Mouse (Mus musculus) MEL (cell line): ENCODE results near the gene Tnik. TPM values are rescaled to one million over a fixed set of nuclear protein-coding genes. Genes with fewer than 3 reads are reported as not detected.

Source experiments
- DNase-seq: peaks from one replicate; pipeline ENCODE4 v3.0.0; 2011; ENCODE audit warnings: low read depth, low spot score
- H3K27ac ChIP-seq: 2 replicates; pipeline ENCODE4 v1.5.1; 2012; ENCODE audit warnings: low read depth, mild to moderate bottlenecking, control low read depth, low read length, moderate library complexity; ENCODE audit not compliant: control insufficient read depth
- H3K27me3 ChIP-seq, 2 experiments: fragments of 150-350 bp in 1 of 2; sonication (generic) in 1 of 2; 2 replicates each; pipeline ENCODE4 v1.6.1; 2012; ENCODE audit warnings: low read length in 2 of 2, mild to moderate bottlenecking in 2 of 2, improper control_type of control experiment in 1 of 2, moderate library complexity in 1 of 2; ENCODE audit not compliant: insufficient read depth in 2 of 2, control insufficient read depth in 1 of 2
- H3K36me3 ChIP-seq, 2 experiments: 2 replicates each; pipeline ENCODE4 v1.6.1; 2012 to 2014; ENCODE audit warnings: low read length in 2 of 2, improper control_type of control experiment in 1 of 2, inconsistent platforms in 1 of 2, mild to moderate bottlenecking in 1 of 2; ENCODE audit not compliant: insufficient read depth in 2 of 2, control insufficient read depth in 1 of 2
- H3K4me1 ChIP-seq, 2 experiments: fragments of 150-350 bp in 1 of 2; sonication (generic) in 1 of 2; 2 replicates each; pipeline ENCODE4 v1.6.1; 2012; ENCODE audit warnings: low read length in 2 of 2, improper control_type of control experiment in 1 of 2, mild to moderate bottlenecking in 1 of 2; ENCODE audit not compliant: insufficient read depth in 2 of 2, control insufficient read depth in 1 of 2
- H3K4me3 ChIP-seq, 2 experiments: fragments of 150-350 bp in 1 of 2; sonication (generic) in 1 of 2; 2 replicates each; pipeline ENCODE4 v1.5.1; 2012; ENCODE audit warnings: low read depth in 2 of 2, low read length in 2 of 2, mild to moderate bottlenecking in 2 of 2, moderate library complexity in 2 of 2, control low read depth in 1 of 2, improper control_type of control experiment in 1 of 2; ENCODE audit not compliant: control insufficient read depth in 1 of 2, insufficient read depth in 1 of 2
- H3K79me2 ChIP-seq: 2 replicates; pipeline ENCODE4 v1.6.1; 2012; ENCODE audit warnings: mild to moderate bottlenecking, low read length, moderate library complexity; ENCODE audit not compliant: control insufficient read depth, poor library complexity, insufficient read depth
- H3K9ac ChIP-seq: 2 replicates; pipeline ENCODE4 v1.6.1; 2012; ENCODE audit warnings: low read depth, mild to moderate bottlenecking, control low read depth, low read length, moderate library complexity; ENCODE audit not compliant: control insufficient read depth, poor library complexity, severe bottlenecking
- H3K9me3 ChIP-seq: fragments of 150-350 bp; sonication (generic); replicated peaks from 2 replicates; pipeline ENCODE4 v1.6.1; 2012; ENCODE audit warnings: mild to moderate bottlenecking, low read length, improper control_type of control experiment, moderate library complexity; ENCODE audit not compliant: insufficient read depth
- CHD1 ChIP-seq: IDR thresholded peaks from 2 replicates; pipeline ENCODE4 v1.6.1; 2012; ENCODE audit warnings: low read depth, mild to moderate bottlenecking, inconsistent platforms, low read length, improper control_type of control experiment
- CHD2 ChIP-seq: IDR thresholded peaks from 2 replicates; pipeline ENCODE4 v1.6.1; 2011; ENCODE audit warnings: low read length, improper control_type of control experiment
- ELF1 ChIP-seq: IDR thresholded peaks from 2 replicates; pipeline ENCODE4 v1.6.1; 2014; ENCODE audit warnings: low read depth, mild to moderate bottlenecking, inconsistent platforms, low read length, improper control_type of control experiment, moderate library complexity
- EP300 ChIP-seq, 2 experiments: IDR thresholded peaks; 2 replicates each; pipeline ENCODE4 v1.6.1; 2011; ENCODE audit warnings: improper control_type of control experiment in 2 of 2, low read length in 2 of 2, low read depth in 1 of 2, mild to moderate bottlenecking in 1 of 2
- ETS1 ChIP-seq: IDR thresholded peaks from 2 replicates; pipeline ENCODE4 v1.6.1; 2012; ENCODE audit warnings: low read depth, mild to moderate bottlenecking, inconsistent platforms, low read length, improper control_type of control experiment, moderate library complexity
- GABPA ChIP-seq: IDR thresholded peaks from 2 replicates; pipeline ENCODE4 v1.6.1; 2012; ENCODE audit warnings: low read depth, mild to moderate bottlenecking, inconsistent platforms, low read length, improper control_type of control experiment, moderate library complexity
- MAFK ChIP-seq: IDR thresholded peaks from 2 replicates; pipeline ENCODE4 v1.6.1; 2011; ENCODE audit warnings: low read depth, mild to moderate bottlenecking, low read length, improper control_type of control experiment, borderline replicate concordance
- MAX ChIP-seq: IDR thresholded peaks from 2 replicates; pipeline ENCODE4 v1.6.1; 2011; ENCODE audit warnings: low read length, improper control_type of control experiment
- MXI1 ChIP-seq: IDR thresholded peaks from 2 replicates; pipeline ENCODE4 v1.6.1; 2011; ENCODE audit warnings: mild to moderate bottlenecking, low read depth, low read length, improper control_type of control experiment
- MYB ChIP-seq: IDR thresholded peaks from 2 replicates; pipeline ENCODE4 v1.6.1; 2011; ENCODE audit warnings: mild to moderate bottlenecking, low read depth, low read length, improper control_type of control experiment
- MYC ChIP-seq: IDR thresholded peaks from 2 replicates; pipeline ENCODE4 v1.6.1; 2011; ENCODE audit warnings: low read depth, mild to moderate bottlenecking, low read length, improper control_type of control experiment, moderate library complexity
- POLR2A ChIP-seq, 2 experiments: IDR thresholded peaks; 2 replicates each; pipeline ENCODE4 v1.6.1; 2011 to 2012; ENCODE audit warnings: low read length in 2 of 2, mild to moderate bottlenecking in 2 of 2, control low read depth in 1 of 2, improper control_type of control experiment in 1 of 2, low read depth in 1 of 2, moderate library complexity in 1 of 2; ENCODE audit not compliant: control insufficient read depth in 1 of 2, insufficient read depth in 1 of 2, poor library complexity in 1 of 2
- POLR2AphosphoS5 ChIP-seq: IDR thresholded peaks from 2 replicates; pipeline ENCODE4 v1.6.1; 2012; ENCODE audit warnings: low read depth, borderline replicate concordance, mild to moderate bottlenecking, inconsistent platforms, low read length, moderate library complexity, mixed read lengths
- RAD21 ChIP-seq: IDR thresholded peaks from 2 replicates; pipeline ENCODE4 v1.6.1; 2011; ENCODE audit warnings: mild to moderate bottlenecking, low read depth, low read length, improper control_type of control experiment
- RCOR1 ChIP-seq: IDR thresholded peaks from 2 replicates; pipeline ENCODE4 v1.6.1; 2012; ENCODE audit warnings: low read depth, mild to moderate bottlenecking, inconsistent platforms, low read length, improper control_type of control experiment
- SMC3 ChIP-seq: IDR thresholded peaks from 2 replicates; pipeline ENCODE4 v1.6.1; 2011; ENCODE audit warnings: low read depth, low read length, improper control_type of control experiment
- TAL1 ChIP-seq: IDR thresholded peaks from 2 replicates; pipeline ENCODE4 v1.6.1; 2012; ENCODE audit warnings: mild to moderate bottlenecking, inconsistent platforms, low read length, moderate library complexity, mixed read lengths
- TBP ChIP-seq: IDR thresholded peaks from 2 replicates; pipeline ENCODE4 v1.8.0; 2011; ENCODE audit warnings: low read depth, low read length, improper control_type of control experiment
- TCF12 ChIP-seq: IDR thresholded peaks from 2 replicates; pipeline ENCODE4 v1.6.1; 2014; ENCODE audit warnings: low read depth, mild to moderate bottlenecking, inconsistent platforms, low read length, improper control_type of control experiment, moderate library complexity
- UBTF ChIP-seq: IDR thresholded peaks from 2 replicates; pipeline ENCODE4 v1.6.1; 2012; ENCODE audit warnings: low read depth, mild to moderate bottlenecking, inconsistent platforms, low read length, improper control_type of control experiment, moderate library complexity, borderline replicate concordance; ENCODE audit not compliant: insufficient read depth
- USF1 ChIP-seq: IDR thresholded peaks from 2 replicates; pipeline ENCODE4 v1.6.1; 2014; ENCODE audit warnings: low read depth, mild to moderate bottlenecking, inconsistent platforms, low read length, improper control_type of control experiment, moderate library complexity
- USF2 ChIP-seq, 2 experiments: IDR thresholded peaks; 2 replicates each; pipeline ENCODE4 v1.6.1; 2011 to 2012; ENCODE audit warnings: improper control_type of control experiment in 2 of 2, low read length in 2 of 2, borderline replicate concordance in 1 of 2, inconsistent platforms in 1 of 2, low read depth in 1 of 2, mild to moderate bottlenecking in 1 of 2; ENCODE audit not compliant: insufficient read depth in 1 of 2
- ZC3H11A ChIP-seq: IDR thresholded peaks from 2 replicates; pipeline ENCODE4 v1.6.1; 2012; ENCODE audit warnings: low read depth, mild to moderate bottlenecking, inconsistent platforms, low read length, improper control_type of control experiment
- ZMIZ1 ChIP-seq: IDR thresholded peaks from 2 replicates; pipeline ENCODE4 v1.6.1; 2012; ENCODE audit warnings: low read depth, mild to moderate bottlenecking, inconsistent platforms, low read length, improper control_type of control experiment, moderate library complexity
- ZNF384 ChIP-seq: IDR thresholded peaks from 2 replicates; pipeline ENCODE4 v1.6.1; 2012; ENCODE audit warnings: low read depth, mild to moderate bottlenecking, inconsistent platforms, low read length, improper control_type of control experiment
- polyA plus RNA-seq, 2 experiments: library from polyadenylated mRNA; stranded (reverse) in 1 of 2; unstranded in 1 of 2; fragments of >175 nt in 1 of 2; fragments of >200 nt in 1 of 2; gene quantifications; 2 replicates each; pipeline versions ENCODE4 v1.2.1 to v1.2.4; 2012; ENCODE audit warnings: low replicate concordance in 2 of 2, low read depth in 1 of 2; ENCODE audit not compliant: insufficient read length in 2 of 2, insufficient read depth in 1 of 2, missing spikeins in 1 of 2
- total RNA-seq: library from RNA; depleted of rRNA; stranded (reverse); fragments of 300-350 nt; gene quantifications from 2 replicates; pipeline ENCODE4 v1.2.3, GENCODE M21; 2012

Gene Tnik
- total and polyA plus RNA-seq, 3 experiments, result 9.9 to 78.4 (median 13.6) TPM

DNA sequence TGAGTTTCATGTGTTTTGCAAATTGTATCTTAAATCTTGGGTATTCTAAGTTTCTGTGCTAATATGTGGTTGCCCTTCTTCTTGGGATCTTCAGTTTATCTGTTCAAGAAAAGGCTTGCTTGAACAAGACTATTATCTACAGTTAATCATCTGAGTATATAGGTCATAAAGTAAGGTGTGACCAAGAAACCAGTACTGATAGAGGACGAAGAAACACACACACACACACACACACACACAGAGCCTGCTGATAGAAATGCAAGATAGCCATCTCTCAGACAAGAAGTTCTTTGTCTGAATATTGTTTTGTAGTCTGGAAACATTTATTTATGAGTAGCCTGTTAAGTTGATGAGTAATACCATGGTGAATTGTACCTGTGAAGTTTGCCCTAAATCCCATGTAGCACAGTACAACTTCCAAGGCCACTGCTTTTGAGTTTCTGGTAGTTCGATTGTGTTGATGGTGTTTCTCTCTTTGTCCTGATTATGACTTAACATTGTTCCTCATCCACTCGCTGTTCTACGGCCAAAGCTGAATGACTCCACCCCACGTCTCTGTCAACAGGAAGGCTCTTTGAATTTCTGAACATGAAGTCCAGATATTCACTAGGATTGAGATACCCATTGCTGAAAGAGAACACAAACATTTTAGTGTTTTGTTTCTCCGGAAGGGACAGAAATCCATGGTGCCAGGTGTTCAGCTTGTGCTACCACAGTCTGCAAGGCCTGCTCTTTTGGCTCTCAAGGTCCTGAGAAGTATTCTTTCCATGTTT, 111.9 kb downstream of the Tnik start:
- H3K9ac ChIP-seq, result no peak overlapping the region
- no peaks in the 10 kb centered on the region for H3K27me3 ChIP-seq
- no peak overlapping the region for H3K4me3 ChIP-seq
- no peak for DNase-seq
- TF ChIP-seq ZMIZ1 (no peak), ZNF384 (no peak), GABPA (no peak), MAFK (no peak), ETS1 (no peak), SMC3 (no peak), UBTF (no peak), MYB (no peak), USF2 (IDR thresholded peaks at IDR 0.05; ENCODE audit: borderline replicate concordance in 1 of 2, insufficient read depth in 1 of 2, low read depth in 1 of 2, low read length in 2 of 2) (no peak), ZC3H11A (no peak), TBP (no peak)
- TF ChIP-seq, all 39 proteins: peak for 0
- no peak overlapping the region for H3K27ac ChIP-seq
- H3K36me3 ChIP-seq, result no peaks in the 10 kb centered on the region
- H3K4me1 ChIP-seq, result no peaks in the 10 kb centered on the region
- no peaks in the 10 kb centered on the region for H3K9me3 ChIP-seq
- H3K79me2 ChIP-seq, result no peaks in the 10 kb centered on the region

DNA sequence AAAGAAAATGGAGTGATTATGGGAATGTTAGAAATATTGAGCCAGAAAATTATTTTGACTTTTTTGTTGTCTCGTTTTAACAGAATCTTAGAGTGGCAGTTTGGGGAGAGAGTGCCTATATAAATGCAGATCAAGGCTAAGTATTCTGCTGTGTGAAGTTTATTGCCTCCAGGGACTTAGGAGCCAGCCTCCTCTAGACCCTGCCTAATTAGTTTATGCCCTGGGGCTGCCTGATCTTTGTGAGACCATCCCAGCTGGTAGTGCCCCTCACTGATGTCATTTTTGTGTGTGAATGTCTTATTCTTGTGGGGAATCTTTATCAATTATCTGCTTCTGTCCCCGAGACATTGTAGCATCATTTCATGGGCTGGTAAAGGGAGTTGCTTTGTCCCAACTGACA, 117.2 kb downstream of the Tnik start:
- H3K9ac ChIP-seq, result no peak overlapping the region
- H3K4me1 ChIP-seq, result no peaks in the 10 kb centered on the region
- no peak for DNase-seq
- no peaks in the 10 kb centered on the region for H3K9me3 ChIP-seq
- H3K27me3 ChIP-seq, result no peaks in the 10 kb centered on the region
- no peak overlapping the region for H3K27ac ChIP-seq
- H3K4me3 ChIP-seq, result no peak overlapping the region
- H3K79me2 ChIP-seq, result no peaks in the 10 kb centered on the region
- no peaks in the 10 kb centered on the region for H3K36me3 ChIP-seq
- no peak for TF ChIP-seq USF1
- TF ChIP-seq TAL1, result no peak
- no peak for TF ChIP-seq POLR2A (IDR thresholded peaks at IDR 0.05; ENCODE audit: control insufficient read depth in 1 of 2, insufficient read depth in 1 of 2, low read depth in 1 of 2, low read length in 2 of 2, poor library complexity in 1 of 2)
- TF ChIP-seq MYB, result no peak
- no peak for TF ChIP-seq MYC
- TF ChIP-seq MXI1, result no peak
- no peak for TF ChIP-seq ZMIZ1
- TF ChIP-seq ELF1, result no peak
- TF ChIP-seq GABPA, result no peak
- TF ChIP-seq ZNF384, result no peak
- TF ChIP-seq CHD2, result no peak
- TF ChIP-seq TCF12, result no peak
- no peak for TF ChIP-seq EP300 (IDR thresholded peaks at IDR 0.05; ENCODE audit: low read depth in 1 of 2, low read length in 2 of 2)
- no peak for TF ChIP-seq RCOR1
- no peak for TF ChIP-seq POLR2AphosphoS5
- no peak for TF ChIP-seq SMC3
- TF ChIP-seq MAX, result no peak
- TF ChIP-seq USF2 (IDR thresholded peaks at IDR 0.05; ENCODE audit: borderline replicate concordance in 1 of 2, insufficient read depth in 1 of 2, low read depth in 1 of 2, low read length in 2 of 2), result no peak
- no peak for TF ChIP-seq CHD1
- no peak for TF ChIP-seq RAD21
- TF ChIP-seq, all 39 proteins: peak for 0
